Mouse (Mus musculus): ENCODE results near the gene Ly6g5c.

DNA sequence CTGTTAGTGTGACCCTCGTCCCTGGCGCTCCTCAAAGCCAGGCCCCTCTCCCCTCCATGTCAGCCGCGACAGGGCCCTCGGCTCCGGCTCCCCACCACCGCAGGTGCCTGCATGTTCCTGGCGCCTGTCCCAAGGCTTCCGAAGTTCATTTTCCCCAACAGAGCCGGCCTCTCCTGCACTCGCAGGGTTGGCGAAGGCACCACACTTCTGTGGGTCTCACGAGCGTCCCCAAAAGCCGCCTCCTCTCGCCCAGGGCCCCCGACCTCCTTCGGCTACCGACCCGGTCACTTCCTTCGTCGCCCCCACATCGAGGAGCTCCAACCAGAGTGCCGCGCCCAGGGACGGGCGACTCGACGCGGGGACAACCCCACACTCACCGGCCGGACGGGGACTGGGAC lies 12.7 kb downstream of the Ly6g5c start:
- TF ChIP-seq CTCF (IDR thresholded peaks at IDR 0.05; ENCODE audit: extremely low read depth, insufficient read length, insufficient replicate concordance, low read depth, low read length): no peak
- TF ChIP-seq POLR2A (IDR thresholded peaks at IDR 0.05; ENCODE audit: low read depth, low read length): no peak

Data from small intestine, adult 2 months (tissue).